Mouse (Mus musculus): ENCODE measurements around the gene Ap1g1. TPM values are rescaled to one million over a fixed set of nuclear protein-coding genes. Genes with fewer than 3 reads are reported as not detected.
A peak's percentile ranks its signal among the peaks of the same experiment; 100 is the strongest.

Ap1g1 gene
- total RNA-seq, 2 experiments from 2014 or later, result 32.0 to 32.6 TPM

DNA sequence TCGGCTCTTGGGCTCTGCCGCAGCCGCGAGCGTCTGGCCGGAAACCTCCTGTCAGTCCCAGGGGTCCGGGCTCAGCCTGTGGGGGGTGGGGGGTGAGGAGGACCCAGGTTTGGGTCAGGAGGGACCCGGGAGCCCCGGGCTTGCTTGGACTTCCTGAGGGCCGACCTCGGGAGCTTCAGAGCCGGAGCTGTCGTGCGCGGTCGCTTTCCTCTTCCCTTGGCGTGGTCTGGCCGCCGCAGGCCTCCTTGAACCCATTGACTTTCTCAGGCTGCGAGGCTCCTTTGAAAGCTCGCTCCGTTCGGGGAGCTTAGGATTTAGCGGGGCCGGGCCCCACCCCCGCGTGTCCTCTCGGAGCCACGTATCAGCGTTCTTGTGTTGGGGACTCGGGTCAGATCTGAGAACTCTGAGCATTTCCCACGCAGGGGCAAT lies 653 bp downstream of the Ap1g1 start:
- intact Hi-C loops (cut with DNase I; ENCODE audit: low total_unique reads), result no loop called here
- DNase-seq, result peak; percentile 29

DNA sequence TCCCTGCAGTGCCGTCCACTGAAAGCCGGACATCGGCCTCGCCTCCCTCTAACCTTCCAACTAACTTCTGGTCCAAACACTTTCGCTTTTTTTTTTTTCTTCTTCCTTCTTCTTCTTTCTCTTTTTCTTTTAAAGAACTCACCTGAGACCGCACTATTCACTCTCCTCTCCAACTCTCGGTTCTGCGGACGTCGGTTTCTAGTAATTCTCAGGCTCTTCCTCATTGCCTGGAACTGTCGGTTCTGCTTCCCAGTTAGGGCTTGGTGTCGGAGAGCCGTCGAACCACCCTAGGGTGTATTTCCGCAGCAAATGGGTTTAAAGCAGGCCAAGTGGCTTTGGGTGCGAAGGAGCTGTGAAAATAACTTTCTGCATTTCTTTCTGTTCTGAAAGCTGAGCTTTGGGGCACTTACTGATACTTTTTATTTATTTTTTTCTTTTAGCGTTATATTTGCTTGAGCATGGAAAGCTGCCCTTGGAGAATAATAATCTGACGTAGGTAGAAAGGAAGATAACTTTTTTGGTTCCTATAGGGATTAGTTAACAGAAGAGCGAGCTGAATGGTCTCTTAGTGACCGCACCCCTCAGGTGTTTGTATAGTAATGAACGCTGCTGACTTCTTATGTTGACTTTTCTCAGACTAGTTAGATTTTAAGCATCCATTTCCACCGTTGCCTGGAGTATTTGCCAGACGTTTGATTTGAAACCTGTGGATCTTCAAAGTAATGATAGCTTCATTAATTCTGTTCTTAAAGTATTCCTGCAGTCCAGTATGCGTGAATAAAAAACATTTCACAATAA lies 1.3 kb downstream of the Ap1g1 start:
- no peak for DNase-seq
- intact Hi-C loops (cut with DNase I; ENCODE audit: low total_unique reads), result no loop called here

DNA sequence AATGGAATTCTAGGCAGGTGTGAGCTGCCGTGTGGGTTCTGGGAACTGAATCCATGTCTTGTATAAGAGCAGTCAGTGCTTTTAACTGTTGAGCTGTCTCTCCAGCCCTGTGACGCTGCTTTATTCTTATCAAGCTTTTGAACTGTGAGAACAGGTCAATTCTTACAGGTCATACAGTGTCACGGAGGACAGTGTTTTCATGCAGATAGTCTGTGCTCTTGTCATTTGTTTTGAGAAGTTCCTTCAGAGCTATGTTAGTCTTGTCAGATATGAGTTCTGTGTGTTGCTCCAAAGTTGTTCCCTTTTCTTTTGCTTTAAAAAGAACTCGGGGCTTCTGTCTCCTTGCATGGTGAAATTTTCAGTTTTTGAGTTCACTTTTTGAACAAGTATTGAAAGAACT lies 2.2 kb downstream of the Ap1g1 start:
- intact Hi-C loops (cut with DNase I; ENCODE audit: low total_unique reads), result no loop called here
- no peak for DNase-seq

DNA sequence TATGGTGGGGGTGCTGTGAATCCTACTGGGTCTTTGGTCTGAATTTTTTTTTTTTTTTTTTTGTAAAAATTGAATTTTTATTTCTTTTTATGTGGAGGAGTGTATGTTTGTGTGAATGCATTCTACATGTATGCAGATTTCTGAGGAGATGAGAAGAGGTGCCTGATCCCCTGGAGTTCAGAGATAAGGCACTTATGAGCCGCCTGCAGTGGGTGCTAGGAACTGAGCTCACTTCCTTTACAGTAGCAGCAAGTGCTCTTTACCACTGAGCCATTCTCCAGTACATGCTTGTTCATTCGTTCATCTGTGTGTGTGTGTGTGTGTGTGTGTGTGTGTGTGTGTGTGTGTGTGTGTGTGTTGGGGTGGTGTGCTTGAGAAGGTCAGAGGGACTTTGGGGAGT lies 12.6 kb downstream of the Ap1g1 start:
- DNase-seq, result no peak

DNA sequence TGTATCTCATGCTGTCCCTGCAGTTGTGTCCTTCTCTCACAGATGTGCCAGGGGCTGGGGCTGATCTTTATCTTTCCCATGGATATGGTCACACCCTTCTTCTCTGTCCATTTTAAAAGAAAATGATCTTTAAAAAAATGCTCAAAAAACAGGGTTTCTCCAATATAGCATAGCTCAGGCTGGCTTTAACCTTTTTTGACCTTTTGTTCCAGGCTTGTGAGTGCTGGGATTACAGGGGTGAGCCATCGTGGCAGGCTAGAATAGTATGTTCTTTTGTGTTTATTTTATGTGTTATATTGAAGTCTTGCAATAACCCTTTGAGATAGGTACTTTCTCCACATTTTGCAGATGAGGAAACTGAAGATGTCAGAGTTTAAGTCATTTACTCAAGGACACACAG lies 16.8 kb downstream of the Ap1g1 start:
- intact Hi-C loops (cut with DNase I; ENCODE audit: low total_unique reads), result no loop called here
- DNase-seq, result no peak

More for the DNA sequence above, 12.6 kb downstream of the Ap1g1 start:
- intact Hi-C loops (cut with DNase I; ENCODE audit: low total_unique reads), result no loop called here

DNA sequence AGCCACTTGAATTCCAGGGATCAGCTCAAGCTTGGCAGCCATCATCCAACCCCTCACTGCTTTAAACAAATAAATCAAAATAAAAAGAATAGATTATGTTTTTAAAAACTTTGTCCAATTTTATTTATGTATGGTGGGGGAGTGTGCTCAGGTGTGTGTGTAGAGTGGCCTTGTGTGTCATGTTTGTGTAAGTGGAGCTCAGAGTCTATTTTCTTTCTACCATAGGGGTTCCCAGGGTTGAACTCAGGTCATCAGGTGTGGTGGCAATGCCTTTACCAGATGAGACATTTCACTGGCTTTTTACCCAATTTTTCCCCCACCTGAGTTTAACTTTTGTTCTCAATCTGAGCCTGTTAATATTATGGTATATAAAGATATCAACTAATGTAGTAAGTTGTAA lies 20.4 kb downstream of the Ap1g1 start:
- intact Hi-C loops (cut with DNase I; ENCODE audit: low total_unique reads), result no loop called here
- DNase-seq, result no peak

DNA sequence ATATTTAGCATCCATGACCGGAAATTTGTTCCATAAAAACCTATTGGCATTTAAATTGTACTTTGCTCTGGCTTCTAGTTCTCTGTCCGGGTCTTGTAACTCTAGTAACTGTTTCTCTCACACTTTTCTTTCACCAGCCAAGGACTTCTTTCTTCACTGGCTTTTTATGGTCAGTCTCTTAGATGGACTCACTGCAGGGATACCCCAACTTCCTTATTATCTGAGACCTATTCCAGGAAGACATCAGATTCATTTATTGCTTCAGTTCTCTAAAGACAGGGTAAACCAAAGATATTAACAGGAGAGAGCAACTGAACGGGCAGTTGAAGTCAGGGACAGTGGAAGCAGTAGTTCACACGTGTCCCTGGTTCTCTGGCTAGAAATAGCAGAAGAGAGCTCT lies 20.9 kb downstream of the Ap1g1 start:
- intact Hi-C loops (cut with DNase I; ENCODE audit: low total_unique reads), result no loop called here

DNA sequence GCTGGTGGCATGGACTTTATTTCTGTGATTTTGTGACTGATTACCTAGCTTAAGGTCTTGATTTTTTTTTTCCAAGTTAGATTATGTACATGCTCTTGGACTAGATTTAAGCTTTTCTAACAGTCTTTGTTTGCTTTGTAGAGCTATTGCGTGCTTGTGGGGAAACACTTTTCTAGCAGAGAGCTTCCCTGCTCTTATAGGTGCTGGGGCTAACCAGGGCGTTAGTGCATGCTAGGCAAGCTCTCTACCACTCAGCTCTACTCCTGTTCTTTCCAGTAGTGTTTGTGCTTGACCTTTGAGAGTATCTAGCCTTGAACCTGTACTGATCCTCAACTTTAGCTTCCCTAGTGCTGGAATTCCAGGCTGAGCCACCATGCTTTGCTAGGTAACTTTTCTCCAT lies 22.0 kb downstream of the Ap1g1 start:
- no peak for DNase-seq
- intact Hi-C loops (cut with DNase I; ENCODE audit: low total_unique reads), result no loop called here

More for the DNA sequence above, 20.9 kb downstream of the Ap1g1 start:
- no peak for DNase-seq

DNA sequence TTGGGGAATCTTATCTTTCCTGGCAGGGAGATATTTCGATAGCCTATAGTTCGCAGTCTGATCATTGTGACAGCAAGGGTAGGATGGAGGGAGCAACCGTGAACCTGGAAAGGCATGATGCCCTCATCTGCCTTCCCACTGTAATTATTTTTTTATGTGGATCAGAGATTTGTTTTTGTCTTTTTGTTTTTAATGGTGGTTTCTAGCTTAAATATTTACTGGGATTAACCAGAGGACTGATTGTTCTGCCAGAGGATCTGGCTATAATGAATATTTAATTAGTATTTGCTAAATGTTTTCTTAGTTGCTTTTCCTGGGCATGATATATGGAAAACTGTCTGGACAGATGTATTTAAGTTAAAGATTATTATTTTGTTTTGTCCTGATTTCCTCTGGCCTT lies 24.9 kb downstream of the Ap1g1 start:
- intact Hi-C loops (cut with DNase I; ENCODE audit: low total_unique reads), result no loop called here
- no peak for DNase-seq

DNA sequence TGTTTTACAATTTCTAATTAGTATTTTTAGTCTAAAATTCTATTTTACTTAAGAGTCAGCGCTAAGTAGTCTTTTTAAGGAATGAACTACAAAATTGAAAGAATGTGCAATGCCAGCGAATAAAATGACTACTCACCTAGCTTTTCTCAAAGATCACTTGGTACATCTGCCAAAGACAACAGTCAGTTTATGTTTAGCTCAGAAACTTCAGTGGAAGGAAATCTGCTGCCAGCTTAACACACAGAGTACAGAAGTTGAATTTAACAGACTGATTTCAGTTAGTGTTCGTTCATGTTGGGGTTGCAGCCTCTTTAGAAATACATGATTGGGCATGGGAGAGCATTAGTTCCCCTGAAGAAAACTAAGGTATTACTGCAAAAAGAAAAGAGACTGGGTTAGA lies 25.4 kb downstream of the Ap1g1 start:
- DNase-seq, result no peak
- intact Hi-C loops (cut with DNase I; ENCODE audit: low total_unique reads), result no loop called here

DNA sequence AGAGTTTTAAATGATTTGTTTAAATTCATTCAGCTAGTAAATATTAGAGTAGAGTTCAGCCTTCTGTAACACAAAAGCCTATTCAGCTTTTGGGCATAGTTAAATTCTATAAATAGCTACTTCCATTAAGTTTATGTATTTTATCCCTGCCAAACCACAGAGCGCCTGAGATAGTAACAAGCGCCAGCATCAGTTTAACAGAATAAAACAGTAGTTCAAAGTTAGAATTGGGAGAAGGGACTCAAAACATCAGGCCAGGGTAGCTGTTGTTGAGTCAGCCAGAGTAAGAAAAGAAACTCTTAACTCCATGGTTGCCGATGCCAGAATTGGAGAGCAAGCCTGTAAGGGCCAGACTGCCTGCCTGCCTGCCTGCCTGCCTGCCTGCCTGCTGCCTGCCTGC lies 28.2 kb downstream of the Ap1g1 start:
- DNase-seq, result no peak
- intact Hi-C loops (cut with DNase I; ENCODE audit: low total_unique reads), result no loop called here

DNA sequence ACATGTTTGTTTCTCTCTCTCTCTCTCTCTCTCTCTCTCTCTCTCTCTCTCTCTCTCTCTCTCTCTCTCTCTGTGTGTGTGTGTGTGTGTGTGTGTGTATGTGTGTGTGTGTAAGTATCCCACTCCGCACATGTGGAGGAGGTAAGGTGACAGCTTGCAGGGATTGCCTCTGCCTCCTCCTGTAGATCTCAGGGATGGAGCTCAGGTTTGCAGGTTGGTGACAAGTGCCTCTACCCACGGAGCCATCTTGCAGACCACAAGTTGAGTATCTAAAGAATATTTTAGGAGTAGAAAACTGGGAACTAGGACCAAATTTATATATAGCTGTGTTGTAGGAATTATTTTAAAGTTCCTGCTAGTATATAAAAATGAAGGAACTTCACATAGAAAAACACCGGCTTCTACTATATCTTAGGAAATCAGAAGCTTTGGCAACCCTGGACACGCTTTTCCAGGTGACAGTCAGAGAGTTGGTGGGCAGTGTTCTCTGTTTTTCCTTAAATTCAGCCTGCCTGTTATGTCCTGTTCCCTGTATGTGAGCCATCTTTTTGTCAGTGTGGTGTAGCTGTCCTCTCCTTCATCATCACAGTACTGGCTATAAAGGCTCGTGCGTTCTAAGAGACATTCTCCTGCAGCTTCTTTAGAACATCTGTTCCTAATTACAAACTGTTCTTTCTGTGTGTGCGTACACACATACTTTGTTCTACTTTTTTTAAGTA lies 29.2 kb downstream of the Ap1g1 start:
- DNase-seq, result no peak
- intact Hi-C loops (cut with DNase I; ENCODE audit: low total_unique reads), result no loop called here

DNA sequence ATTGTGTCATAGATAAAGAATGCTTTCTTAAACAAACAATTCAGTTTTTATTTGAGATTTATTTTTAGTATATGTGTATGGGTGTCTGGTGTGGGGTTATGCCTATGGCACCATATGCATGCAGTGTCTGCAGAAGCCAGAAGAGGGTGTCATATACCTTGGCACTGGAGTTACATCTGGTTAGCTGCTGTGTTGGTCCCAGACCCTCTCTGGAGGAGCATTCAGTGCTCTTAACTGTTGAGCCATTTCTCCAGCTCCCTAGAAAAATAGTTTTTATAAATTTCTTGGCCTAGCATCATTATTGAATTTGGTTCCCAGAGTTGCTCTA lies 29.7 kb downstream of the Ap1g1 start:
- intact Hi-C loops (cut with DNase I; ENCODE audit: low total_unique reads), result no loop called here
- DNase-seq, result no peak

DNA sequence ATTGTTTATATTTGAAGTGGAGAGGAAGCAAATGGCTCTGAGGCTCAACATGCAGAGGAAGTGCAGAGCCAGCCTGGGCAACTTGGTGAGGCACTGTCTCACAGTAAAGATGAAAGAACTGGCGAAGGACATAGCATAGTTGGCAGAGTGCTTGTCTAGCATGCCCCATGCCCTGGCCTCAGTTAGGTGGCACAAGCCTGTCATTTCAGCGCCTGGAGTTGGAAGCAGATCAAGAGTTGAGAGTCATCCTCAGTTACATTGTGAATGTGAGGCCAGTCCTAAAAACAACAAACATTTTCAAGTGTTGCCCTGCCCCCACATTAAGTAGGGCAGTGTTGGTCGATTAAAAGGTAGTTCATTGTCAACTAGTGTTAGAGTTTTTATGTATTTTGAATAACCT lies 32.1 kb downstream of the Ap1g1 start:
- no peak for DNase-seq
- intact Hi-C loops (cut with DNase I; ENCODE audit: low total_unique reads), result no loop called here

DNA sequence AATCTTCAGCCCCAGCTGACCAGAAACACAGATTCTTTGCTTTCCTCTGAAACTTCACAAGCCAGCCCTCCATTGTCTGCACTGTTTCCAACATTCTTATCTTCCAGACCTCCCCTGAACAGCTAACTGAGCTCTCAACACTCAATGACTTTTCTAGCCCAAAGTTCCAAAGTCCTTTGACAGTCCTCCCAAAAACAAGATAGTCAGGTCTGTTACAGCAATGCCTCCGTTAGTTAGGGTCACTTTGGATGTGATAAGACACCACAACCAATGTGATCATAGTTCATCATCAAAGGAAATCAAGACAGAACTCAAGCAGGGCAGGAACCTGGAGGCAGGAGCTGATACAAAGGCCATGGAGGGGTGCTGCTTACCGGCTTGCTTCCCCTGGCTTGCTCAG lies 36.9 kb downstream of the Ap1g1 start:
- DNase-seq, result no peak
- intact Hi-C loops (cut with DNase I; ENCODE audit: low total_unique reads), result no loop called here

DNA sequence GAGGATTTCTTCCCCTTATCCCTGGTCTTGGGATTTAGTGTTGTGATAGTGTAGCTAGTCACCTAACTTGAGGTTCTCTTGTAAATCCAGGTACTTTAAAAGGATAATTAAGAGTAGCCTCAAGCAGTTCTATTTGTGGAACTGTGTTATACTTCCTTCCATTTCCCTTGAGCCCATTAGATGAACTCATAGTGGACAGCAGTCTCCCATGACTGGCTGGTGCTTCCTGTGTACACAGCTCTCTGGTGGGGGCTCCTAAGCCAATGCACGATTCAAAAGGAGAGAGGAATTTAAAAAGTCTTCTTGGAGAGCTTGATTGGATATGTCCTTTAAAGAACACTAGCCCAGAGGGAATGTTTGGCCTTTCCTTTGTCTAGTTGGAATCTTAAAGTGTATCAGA lies 39.6 kb downstream of the Ap1g1 start:
- intact Hi-C loops (cut with DNase I; ENCODE audit: low total_unique reads), result no loop called here
- DNase-seq, result no peak

DNA sequence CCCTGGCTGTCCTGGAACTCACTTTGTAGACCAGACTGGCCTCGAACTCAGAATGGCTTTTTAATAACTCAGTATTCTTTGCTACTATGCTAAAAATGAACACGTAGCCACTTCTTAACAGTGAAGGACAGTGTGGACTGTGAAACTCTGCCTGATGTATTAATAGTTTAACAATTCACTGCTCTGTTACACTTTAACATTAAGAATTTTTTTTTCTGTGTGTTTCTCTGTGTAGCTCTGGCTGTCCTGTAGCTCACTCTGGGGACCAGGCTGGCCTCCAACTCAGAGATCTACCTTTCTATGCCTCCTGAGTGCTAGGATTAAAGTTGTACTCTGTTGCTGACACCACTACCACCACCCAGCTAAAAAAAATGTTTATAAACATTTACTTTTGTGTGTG lies 45.2 kb downstream of the Ap1g1 start:
- intact Hi-C loops (cut with DNase I; ENCODE audit: low total_unique reads), result no loop called here
- no peak for DNase-seq

DNA sequence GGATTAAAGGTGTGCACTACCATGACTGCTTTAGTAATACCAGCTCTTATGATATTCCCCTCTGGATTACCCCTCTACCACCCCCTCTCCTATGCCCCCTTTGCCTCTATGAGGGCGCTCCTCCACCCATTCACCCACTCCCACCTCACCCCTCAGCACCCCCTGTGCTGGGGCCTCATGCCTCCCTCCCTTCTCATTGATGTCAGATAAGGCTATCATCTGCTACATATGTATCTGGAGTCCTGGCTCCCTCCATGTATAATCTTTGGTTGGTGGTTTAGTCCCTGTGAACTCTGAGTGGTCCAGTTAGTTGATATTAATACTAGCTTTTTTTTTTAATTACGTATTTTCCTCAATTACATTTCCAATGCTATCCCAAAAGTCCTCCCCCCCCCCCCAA lies 61.5 kb downstream of the Ap1g1 start:
- intact Hi-C loops (cut with DNase I; ENCODE audit: low total_unique reads), result no loop called here
- DNase-seq, result no peak

DNA sequence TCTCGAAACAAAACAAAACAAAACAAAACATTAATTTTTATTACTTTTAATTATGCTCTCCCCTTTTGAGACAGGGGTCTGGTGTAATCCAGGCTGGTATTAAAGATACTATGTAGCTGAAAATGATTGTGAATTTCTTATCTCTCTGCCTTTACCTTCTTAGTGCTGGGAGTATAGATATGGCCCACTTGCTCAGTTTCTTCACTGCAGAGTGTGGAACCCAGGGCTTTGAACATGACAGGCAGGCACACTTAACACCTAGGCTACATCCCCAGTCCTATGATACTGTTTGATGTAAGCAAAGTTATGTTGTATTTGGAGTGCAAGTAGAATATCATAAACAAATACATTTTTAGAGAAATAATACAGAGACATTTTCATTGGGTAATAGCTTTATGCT lies 64.1 kb downstream of the Ap1g1 start:
- DNase-seq, result no peak
- intact Hi-C loops (cut with DNase I; ENCODE audit: low total_unique reads), result no loop called here

DNA sequence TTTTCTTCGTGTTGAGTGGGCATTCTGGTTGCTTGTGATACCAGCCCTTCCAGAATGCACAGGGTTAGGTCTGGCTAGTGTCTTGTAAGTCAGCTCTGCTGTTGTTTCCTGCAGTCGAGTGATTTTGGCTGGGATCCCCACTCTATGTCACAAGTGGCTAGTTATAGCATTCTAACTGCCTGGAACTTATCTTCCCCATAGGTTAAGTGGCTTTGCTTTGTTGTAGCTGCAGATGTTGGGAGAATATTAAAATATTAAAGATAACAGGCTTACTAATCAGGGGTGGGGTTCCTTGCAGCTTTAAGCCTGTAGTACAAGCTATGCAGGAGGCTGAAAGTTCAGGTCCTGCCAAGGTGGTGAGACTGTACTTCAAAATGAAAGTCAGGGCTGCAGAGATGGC lies 69.5 kb downstream of the Ap1g1 start:
- DNase-seq, result no peak
- intact Hi-C loops (cut with DNase I; ENCODE audit: low total_unique reads), result no loop called here

DNA sequence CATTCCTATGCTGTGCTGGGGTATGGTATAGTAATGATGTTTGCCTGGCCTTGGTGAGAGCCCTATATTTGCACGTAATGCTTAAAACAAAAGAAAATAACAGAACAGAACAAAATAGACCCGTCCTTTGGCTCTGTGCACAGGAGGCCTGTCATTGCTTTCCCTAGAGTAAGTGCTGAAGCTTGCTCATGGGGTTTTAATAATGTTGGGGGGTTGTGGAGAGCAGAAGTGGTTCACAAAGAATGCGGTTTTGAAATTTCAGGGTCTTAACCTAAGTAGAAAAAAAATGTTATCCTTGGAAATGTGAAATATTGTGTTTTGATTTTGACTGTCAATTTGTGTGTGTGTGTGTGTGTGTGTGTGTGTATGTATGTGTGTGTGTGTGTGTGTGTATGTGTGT lies 70.6 kb downstream of the Ap1g1 start:
- DNase-seq, result no peak
- intact Hi-C loops (cut with DNase I; ENCODE audit: low total_unique reads), result no loop called here
